Mouse (Mus musculus): ENCODE results near the gene Mpz.
A peak's percentile ranks its signal among the peaks of the same experiment; 100 is the strongest.

Mpz gene

DNA sequence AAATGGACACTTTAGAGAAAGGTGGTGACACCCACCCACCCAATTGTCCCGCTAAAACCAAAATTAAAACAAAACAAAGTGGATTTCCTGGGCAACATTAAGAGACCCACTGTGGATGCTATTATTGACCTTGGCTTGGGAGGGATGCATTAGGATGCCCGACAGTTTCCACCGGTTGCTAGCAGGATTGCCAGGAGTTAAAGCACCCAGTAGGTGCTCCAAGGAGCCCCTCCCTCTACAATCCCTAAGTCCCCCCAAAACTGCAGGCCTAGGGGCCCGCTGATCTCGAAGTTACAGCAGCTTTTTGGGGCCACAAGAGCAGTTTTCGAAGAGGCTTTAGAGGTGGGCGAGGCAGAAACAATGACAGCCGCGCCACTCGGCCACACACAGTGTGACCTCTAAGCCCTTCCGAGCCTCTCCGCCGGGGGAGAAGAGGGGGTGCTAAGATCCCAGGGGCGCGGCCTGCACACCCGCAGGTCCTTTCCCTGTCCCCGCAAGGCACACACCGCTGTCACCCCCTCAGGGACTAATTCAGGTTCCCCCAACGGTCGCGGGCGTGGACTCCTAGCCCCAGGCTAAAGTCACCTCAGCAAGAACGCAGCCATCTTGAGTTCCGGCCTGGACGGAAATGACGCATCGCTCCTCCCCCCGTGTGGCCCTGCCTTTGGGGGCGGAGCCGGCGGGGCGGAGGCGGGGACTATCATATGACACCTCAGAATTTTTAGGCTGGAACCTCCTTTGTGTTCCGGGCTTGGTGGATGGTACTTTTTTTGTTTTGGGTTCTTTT lies at the start of gene Mpz, which contains the start of gene Sdhc:
Gene Mpz, plus strand, starts transcription at position 738 of the 787 bp plus-strand sequence.
Gene Sdhc, minus strand, starts transcription at position 630 of the 787 bp plus-strand sequence.
- peak; percentile 96 for DNase-seq (ENCODE audit: low spot score)

DNA sequence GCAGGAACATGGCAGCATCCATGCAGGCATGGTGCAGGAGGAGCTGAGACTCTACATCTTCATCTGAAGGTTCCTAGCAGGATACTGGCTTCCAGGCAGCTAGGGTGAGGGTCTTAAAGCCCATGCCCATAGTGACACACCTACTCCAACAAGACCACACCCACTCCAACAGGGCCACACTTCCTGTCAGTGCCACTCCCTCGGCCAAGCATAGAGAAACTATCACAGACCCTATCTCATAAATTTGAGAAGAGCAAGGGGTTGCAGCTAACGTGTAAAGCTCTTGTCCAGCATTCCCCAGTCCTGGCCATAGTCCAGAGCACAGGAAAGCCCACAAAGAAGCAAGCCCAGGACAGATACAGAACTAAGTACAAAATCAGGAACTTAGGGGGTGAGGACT lies 49.5 kb upstream of the Mpz start:
- DNase-seq (ENCODE audit: low spot score) = no peak

DNA sequence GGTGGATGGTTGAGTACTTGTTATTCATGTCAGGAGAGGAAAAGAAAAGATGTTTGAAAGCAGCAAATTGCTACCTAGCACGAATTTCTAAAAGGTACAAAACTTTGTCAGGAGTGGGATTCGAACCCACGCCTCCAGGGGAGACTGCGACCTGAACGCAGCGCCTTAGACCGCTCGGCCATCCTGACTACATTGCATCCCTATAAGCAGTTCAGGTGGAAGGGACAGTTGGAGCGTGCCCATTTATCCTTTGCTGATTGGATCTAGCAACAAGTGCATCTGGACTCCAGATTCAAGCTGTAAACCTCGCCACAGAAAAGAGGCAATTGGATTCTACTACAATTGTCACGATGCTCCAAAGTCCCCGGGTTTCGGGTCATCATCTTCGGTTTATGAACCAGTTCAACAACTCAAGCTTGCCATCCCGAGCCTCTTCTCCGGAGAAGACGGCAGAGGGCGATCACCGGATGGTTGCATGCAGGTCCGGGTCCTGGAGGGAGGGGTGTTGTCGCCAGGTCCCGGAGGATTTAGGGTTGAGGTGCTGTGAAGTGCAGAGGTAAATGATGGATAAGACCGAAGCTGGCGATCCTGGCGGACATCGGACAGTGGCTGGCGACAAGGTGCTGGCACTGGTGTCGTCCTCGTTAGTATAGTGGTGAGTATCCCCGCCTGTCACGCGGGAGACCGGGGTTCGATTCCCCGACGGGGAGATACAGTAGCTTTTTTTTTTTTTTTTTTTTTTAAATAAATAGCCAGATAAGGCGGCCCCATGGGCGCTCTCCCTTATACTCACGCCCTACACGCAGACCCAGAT lies 48.6 kb upstream of the Mpz start:
- DNase-seq (ENCODE audit: low spot score) = peak; percentile 83

DNA sequence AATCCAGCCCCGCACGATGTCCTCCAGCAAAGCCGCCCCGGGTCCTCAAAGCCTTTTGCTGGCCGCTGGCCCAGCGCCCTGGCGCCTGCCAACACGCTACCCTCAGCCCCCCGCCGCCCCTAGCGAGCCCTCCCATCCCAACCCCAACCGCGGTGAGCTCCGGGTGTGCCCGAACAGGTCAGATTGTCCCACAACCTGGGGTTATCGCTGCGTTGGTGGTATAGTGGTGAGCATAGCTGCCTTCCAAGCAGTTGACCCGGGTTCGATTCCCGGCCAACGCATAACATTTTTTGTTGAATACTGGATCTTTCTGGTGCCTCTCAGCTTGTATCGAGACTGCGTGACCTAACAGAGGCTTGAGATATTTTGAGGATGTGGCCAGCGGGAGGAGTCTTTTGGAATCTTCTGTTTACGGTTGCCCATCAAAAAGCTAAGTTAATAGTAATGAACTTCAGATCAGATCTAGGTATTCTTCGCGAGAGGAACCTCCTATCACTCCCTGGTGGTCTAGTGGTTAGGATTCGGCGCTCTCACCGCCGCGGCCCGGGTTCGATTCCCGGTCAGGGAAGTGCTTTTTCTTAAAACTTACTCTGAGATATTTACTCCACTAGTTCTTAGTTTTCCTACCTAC lies 47.8 kb upstream of the Mpz start:
- DNase-seq (ENCODE audit: low spot score) = peak; percentile 79

DNA sequence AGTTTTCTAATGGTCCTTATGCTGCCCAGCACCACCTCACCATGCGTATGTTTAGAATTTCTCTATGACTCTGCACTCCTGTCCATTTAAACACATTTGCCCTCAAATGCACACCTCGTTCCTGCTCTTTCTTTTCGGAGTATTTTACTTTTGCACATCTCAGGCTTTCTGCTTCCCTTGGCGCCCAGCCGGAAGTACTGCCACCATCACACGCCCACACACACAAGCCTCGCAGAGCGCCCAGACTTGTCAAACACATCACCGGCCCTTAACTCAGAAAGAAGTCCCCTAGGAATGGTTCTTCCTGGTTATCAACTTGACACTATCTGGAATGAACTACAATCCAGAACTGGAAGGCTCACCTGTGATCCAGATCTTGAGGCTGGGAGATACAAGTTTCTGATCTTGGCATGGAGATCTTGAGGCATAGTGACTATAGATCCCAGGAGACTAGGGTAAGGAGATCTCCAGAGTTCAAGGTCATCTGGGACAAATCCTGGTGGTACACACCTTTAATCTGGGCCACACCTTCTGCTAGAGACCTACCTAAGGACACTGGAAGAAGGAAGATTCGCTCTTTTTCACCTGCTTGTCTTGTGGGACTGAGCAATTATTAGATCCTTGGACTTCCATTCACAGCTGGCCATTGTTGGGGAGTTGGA lies 47.2 kb upstream of the Mpz start:
- DNase-seq (ENCODE audit: low spot score) = no peak

DNA sequence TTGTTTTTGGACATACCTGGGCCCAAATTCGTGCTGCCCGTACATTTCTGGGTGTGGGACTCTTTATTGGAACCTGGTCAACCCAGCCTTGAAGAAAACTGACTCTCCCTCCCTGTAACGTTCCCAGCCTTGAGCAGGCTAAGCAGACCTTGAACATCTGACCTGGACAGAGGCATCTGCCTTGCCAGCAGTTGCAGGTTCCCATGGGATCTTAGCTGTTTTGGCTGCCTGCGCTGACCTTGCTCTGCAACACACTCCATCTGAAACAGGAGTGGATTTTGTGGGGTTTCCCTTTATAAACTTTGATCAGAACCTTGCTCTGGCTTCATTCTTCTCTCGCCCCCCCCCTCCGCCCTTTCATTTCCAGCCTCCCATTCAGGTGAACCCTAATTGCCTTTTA lies 45.3 kb upstream of the Mpz start:
- DNase-seq (ENCODE audit: low spot score) = no peak

DNA sequence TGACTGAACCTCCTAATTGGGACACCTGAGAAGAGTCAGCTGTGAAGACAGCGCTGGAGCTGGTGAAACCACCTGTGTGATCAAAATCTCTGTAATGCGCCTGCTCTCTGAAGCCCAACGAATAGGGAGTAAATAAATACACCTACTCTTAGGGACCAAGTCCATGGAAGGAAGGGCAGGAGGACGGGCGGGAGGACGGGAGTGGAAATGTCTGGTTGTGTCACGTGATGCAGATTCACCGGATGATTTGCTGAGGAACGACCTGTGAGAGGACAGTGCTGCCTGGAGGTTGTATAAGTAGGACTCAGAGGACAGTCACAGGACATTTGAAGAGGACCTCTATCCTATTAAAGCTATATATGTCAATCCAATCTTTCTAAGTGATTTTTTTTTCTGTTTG lies 40.9 kb upstream of the Mpz start:
- no peak for DNase-seq (ENCODE audit: low spot score)

DNA sequence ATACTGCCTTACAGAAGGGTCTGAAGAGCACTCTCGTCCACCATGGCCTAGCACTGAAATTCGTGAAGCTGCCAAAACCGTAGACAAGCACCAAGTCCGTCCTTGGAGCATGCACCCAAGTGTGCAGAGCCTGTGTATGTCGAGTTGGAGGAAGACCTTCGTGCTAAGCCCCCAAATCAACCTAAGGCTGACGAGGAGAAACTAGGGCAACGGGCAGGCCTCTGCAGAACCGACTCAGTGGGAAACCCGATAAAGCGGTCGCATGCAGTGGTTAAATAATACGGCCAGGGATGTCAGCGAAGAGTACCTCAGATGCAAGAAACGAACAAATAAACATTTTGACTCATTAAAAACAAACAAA lies 39.9 kb upstream of the Mpz start:
- DNase-seq (ENCODE audit: low spot score) = no peak

GRCm38 (mm10) chr1:171111020-171111780 lies 39.3 kb upstream of the Mpz start:
- DNase-seq (ENCODE audit: low spot score) = peak; percentile 90

- DNase-seq (ENCODE audit: low spot score) = no peak
These were observed 38.5 kb upstream of the Mpz start for GRCm38 (mm10) chr1:171111781-171112575.

- DNase-seq (ENCODE audit: low spot score) = no peak
These were observed 37.5 kb upstream of the Mpz start for GRCm38 (mm10) chr1:171112986-171113385.

DNA sequence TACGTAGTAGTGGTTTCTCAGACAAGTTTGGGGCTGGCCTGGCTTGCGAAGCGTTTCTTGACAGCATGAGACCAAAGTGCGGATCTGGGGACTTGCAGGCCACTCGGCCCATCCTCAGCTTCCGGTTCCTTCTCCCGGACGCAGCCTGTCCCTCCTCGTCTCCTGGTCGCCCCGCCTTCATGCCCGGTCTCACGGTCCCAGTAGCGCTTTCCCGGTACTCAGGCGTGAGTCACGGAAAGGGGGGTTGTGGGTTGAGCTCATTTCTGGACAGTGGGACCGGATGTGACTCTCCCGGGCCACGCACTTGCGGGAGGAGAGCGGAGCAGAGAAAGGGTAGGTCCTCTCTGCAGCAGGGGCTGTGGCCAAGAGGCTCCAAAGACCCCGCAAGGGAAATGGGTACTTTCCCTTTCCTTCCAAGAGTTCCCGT lies 36.6 kb upstream of the Mpz start, which contains the start of gene Cfap126:
Gene Cfap126, plus strand, starts transcription at position 46 of the 427 bp plus-strand sequence.
- peak; percentile 28 for DNase-seq (ENCODE audit: low spot score)

DNA sequence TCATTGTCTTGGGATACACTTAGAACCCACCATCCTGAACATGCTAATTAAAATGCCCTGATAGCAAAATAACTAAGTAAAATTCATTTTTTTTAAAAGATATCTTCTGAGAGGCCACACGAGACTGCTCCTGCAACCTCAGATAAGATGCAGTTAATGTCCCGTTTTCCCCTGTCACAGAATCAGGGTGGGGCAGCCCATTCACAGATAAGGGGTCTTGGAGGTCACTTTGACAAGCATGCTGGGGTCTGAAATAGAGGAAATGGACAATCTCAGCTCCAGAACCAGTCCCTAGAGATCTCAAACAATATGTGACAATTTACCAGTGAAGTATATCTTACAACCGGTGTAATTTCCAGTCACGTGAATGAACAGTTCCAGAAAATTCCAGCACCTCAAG lies 34.2 kb upstream of the Mpz start:
- no peak for DNase-seq (ENCODE audit: low spot score)

DNA sequence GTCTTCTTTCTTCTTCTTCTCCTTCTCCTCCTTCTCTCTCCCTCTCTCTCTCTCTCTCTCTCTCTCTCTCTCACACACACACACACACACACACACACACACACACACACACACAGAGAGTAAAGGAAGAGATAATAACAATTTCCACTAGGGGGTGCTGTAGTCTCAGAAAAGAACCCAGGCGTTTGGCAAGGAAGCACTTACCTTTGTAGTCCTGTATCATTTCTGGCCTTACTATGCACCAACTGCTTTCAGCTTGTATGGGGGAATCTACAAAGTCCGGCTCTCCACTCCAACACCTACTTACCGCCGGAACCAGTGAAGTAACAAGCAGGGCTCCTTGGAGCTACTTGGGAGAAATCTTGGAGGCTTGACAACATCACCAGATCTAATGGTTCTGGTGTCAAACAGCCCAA lies 32.2 kb upstream of the Mpz start:
- peak; percentile 74 for DNase-seq (ENCODE audit: low spot score)

- no peak for DNase-seq (ENCODE audit: low spot score)
These were observed 31.5 kb upstream of the Mpz start for GRCm38 (mm10) chr1:171118996-171119395.

DNA sequence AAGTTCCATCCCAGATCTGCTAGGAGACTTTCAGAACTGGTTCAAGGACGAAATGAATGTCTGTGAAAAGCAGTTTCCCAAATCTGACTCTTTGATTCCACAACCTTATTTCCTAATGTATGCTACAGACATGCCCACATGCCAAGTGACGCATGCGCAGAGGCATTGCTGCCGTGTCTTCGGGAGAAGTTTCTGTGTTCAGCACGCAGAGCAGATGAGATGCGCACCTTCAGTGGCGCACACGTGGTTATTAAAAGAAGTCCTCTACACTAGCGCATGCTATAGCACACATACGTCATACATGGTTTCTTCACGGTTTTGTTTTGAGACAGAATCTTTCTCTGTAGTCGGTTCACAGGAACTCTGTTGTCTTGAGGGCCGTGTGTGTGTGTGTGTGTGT lies 31.1 kb upstream of the Mpz start:
- DNase-seq (ENCODE audit: low spot score) = no peak

GRCm38 (mm10) chr1:171120893-171121292 lies 29.6 kb upstream of the Mpz start:
- DNase-seq (ENCODE audit: low spot score) = no peak

- no peak for DNase-seq (ENCODE audit: low spot score)
These were observed 28.7 kb upstream of the Mpz start for GRCm38 (mm10) chr1:171121839-171122238.

DNA sequence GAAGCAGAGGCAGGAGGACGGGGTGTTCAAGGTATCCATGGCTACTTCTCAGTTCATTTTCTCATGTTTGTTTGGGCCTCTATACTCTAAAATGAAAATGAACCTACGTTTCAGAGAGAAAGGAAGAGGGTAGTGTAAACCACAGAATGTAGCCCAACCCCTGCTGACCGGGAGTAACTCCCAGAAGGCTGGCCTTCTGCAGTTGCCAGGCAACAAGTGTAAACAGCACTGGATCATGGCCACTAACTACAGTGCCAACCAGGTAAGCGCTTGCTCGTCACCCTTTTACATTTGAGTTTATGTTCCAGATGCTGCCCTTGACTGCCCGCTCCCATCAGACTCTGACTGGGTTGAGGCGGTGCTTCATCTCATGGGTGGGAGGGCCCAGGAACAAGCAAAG lies 27.6 kb upstream of the Mpz start:
- DNase-seq (ENCODE audit: low spot score) = peak; percentile 9

GRCm38 (mm10) chr1:171124398-171124797 lies 26.1 kb upstream of the Mpz start:
- DNase-seq (ENCODE audit: low spot score) = no peak

- DNase-seq (ENCODE audit: low spot score) = no peak
These were observed 21.3 kb upstream of the Mpz start for GRCm38 (mm10) chr1:171129251-171129650.
